18 mouse cellular contexts compared by ENCODE assay signal in the genomic region with DNA sequence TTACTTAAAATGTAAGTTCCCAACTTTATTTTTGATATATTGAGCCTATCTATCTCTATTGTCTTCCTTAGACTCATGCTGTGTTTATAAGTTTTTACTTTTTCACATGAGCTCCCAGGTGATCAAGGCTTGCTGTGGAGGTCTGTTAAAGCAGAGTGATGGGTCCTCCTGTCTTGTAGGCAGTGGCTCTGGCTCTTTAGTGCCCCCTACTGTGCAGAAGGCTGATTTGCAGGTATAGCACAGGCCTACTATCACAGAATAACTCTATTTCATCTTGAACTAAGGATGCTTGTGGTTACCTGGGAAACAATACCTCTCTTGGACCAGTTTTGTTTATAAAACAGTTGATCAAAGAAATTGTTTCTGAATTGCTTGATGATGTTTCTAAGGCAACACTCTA.
DNase-seq lines count a peak whose midpoint lies in the region; ATAC-seq and TF ChIP-seq lines count a peak whose summit lies in the region.
"Had no signal": no experiment of that assay in that cellular context is flagged by ENCODE, and none has a peak within 500 bp of the region (broad histone marks: within the 10 kb centered on the region; RNA-seq: fewer than 3 reads in every experiment).

No protein-coding gene starts in this region.

- H3K9me3 ChIP-seq in forebrain, postnatal 0 days (ENCODE audit: low read length) = no peaks in the 10 kb centered on the region
- H3K9me3 ChIP-seq in forebrain, embryonic 10.5 days = no peaks in the 10 kb centered on the region; the same call in 1 of the 2 replicates
- H3K9me3 ChIP-seq in liver, embryonic 14.5 days (ENCODE audit: control insufficient read depth, low read length) = no peaks in the 10 kb centered on the region
- H3K9me3 ChIP-seq in CH12.LX (replicated peaks; ENCODE audit: low read length) = peaks cover 4% of the 10 kb centered on the region
- H3K9me3 ChIP-seq in embryonic facial prominence, embryonic 10.5 days = no peaks in the 10 kb centered on the region
- H3K9me3 ChIP-seq: stomach, embryonic 15.5 days had no signal

- no peak for TF ChIP-seq EP300 in liver, embryonic 14.5 days (IDR thresholded peaks at IDR 0.05; ENCODE audit: low read depth)
- TF ChIP-seq EP300 in CH12.LX (IDR thresholded peaks at IDR 0.05; ENCODE audit: low read length) = no peak

- in situ Hi-C loops in CH12.LX (cut with MboI; ENCODE audit: low pct_ligation_motif_present, low pct_unique_long_range_greater_than_20kb, low sequenced_read_pairs) = no loop called here

- no peaks in the 10 kb centered on the region for H3K79me2 ChIP-seq in CH12.LX (replicated peaks; ENCODE audit: control insufficient read depth, extremely low read depth, insufficient read depth, poor library complexity, severe bottlenecking)

- peak; percentile 21; the same call in 1 of the 2 replicates for TF ChIP-seq CTCF in forebrain, postnatal 0 days (IDR thresholded peaks at IDR 0.05; ENCODE audit: low read depth)
- peak; percentile 34 for TF ChIP-seq CTCF in liver, embryonic 14.5 days (IDR thresholded peaks at IDR 0.05; ENCODE audit: low read depth)
- TF ChIP-seq CTCF in CH12.LX (conservative IDR thresholded peaks at IDR 0.05 in 1 of 2, IDR thresholded peaks at IDR 0.05 in 1 of 2; ENCODE audit: low read depth in 2 of 2, low read length in 2 of 2) = peak; percentile 31 to 55; a peak in 2 of 4 replicates
- peak; percentile 26; the same call in 1 of the 2 replicates for TF ChIP-seq CTCF in bone marrow, adult 2 months (IDR thresholded peaks at IDR 0.05; ENCODE audit: control insufficient read depth, insufficient read depth, low read length)

- no peak overlapping the region for H3K9ac ChIP-seq in forebrain, postnatal 0 days
- H3K9ac ChIP-seq in liver, embryonic 14.5 days (replicated peaks) = no peak overlapping the region
- H3K9ac ChIP-seq in CH12.LX (ENCODE audit: insufficient read depth, low read depth) = no peak overlapping the region
- H3K9ac ChIP-seq: embryonic facial prominence, embryonic 12.5 days; hindbrain, embryonic 14.5 days; limb, embryonic 12.5 days; stomach, embryonic 15.5 days had no signal

- no peak overlapping the region for H3K4me2 ChIP-seq in forebrain, postnatal 0 days (ENCODE audit: low read depth)
- no peak overlapping the region for H3K4me2 ChIP-seq in liver, embryonic 14.5 days (ENCODE audit: low read depth)
- H3K4me2 ChIP-seq in CH12.LX (ENCODE audit: insufficient read depth, low read depth, poor library complexity, severe bottlenecking) = no peak overlapping the region
- H3K4me2 ChIP-seq: embryonic facial prominence, embryonic 12.5 days; hindbrain, embryonic 14.5 days; limb, embryonic 12.5 days; stomach, embryonic 15.5 days had no signal

- H3K27ac ChIP-seq in forebrain, postnatal 0 days (ENCODE audit: low read depth, low read length) = no peak overlapping the region
- H3K27ac ChIP-seq in forebrain, embryonic 10.5 days = no peak overlapping the region
- no peak overlapping the region for H3K27ac ChIP-seq in liver, embryonic 14.5 days
- no peak overlapping the region for H3K27ac ChIP-seq in CH12.LX (ENCODE audit: insufficient read depth, low read depth)
- H3K27ac ChIP-seq in bone marrow, adult 2 months (ENCODE audit: control insufficient read depth, insufficient read depth, low read depth, low read length, poor library complexity) = no peak overlapping the region
- no peak overlapping the region for H3K27ac ChIP-seq in embryonic facial prominence, embryonic 10.5 days (replicated peaks)
- H3K27ac ChIP-seq: embryonic facial prominence, embryonic 12.5 days; hindbrain, embryonic 14.5 days; limb, embryonic 12.5 days; stomach, embryonic 15.5 days had no signal

- TF ChIP-seq POLR2A in CH12.LX (IDR thresholded peaks at IDR 0.05; ENCODE audit: low read depth, low read length) = no peak
- no peak for TF ChIP-seq POLR2A in bone marrow, adult 2 months (IDR thresholded peaks at IDR 0.05; ENCODE audit: borderline replicate concordance, control insufficient read depth, low read depth, low read length)

- DNase-seq in forebrain, postnatal 0 days = no peak
- DNase-seq in forebrain, embryonic 10.5 days (ENCODE audit: extremely low spot score, low spot score) = no peak
- DNase-seq in liver, embryonic 14.5 days (ENCODE audit: low read depth in 3 of 3, low spot score in 3 of 3) = no peak
- DNase-seq in liver = no peak
- no peak for DNase-seq in CH12.LX (ENCODE audit: extremely low read depth)
- no peak for DNase-seq in thymus, postnatal 4 days
- no peak for DNase-seq in embryonic facial prominence, embryonic 10.5 days (ENCODE audit: low spot score)
- DNase-seq: cerebellum, adult 11 months; cerebellum, postnatal 36 days; gastrocnemius, postnatal 36 days; kidney, adult 8-10 months; kidney, postnatal 36 days; thymus, postnatal 36 days had no signal

- no peaks in the 10 kb centered on the region for H3K4me1 ChIP-seq in forebrain, postnatal 0 days (ENCODE audit: insufficient read depth)
- H3K4me1 ChIP-seq in forebrain, embryonic 10.5 days = no peaks in the 10 kb centered on the region
- H3K4me1 ChIP-seq in liver, embryonic 14.5 days (replicated peaks; ENCODE audit: control insufficient read depth in 2 of 2, insufficient read depth in 2 of 2, low read length in 1 of 2) = no peaks in the 10 kb centered on the region
- peaks cover 2 to 29% of the 10 kb centered on the region in 2 experiments; a peak in 3 of 4 replicates for H3K4me1 ChIP-seq in CH12.LX (ENCODE audit: control insufficient read depth in 1 of 2, insufficient read depth in 2 of 2)
- H3K4me1 ChIP-seq in bone marrow, adult 2 months (ENCODE audit: control insufficient read depth, insufficient read depth, low read length) = no peaks in the 10 kb centered on the region
- H3K4me1 ChIP-seq in embryonic facial prominence, embryonic 10.5 days = no peaks in the 10 kb centered on the region
- H3K4me1 ChIP-seq: embryonic facial prominence, embryonic 12.5 days; stomach, embryonic 15.5 days had no signal

- H3K4me3 ChIP-seq in forebrain, postnatal 0 days (ENCODE audit: low read depth, low read length) = no peak overlapping the region
- H3K4me3 ChIP-seq in forebrain, embryonic 10.5 days = no peak overlapping the region
- H3K4me3 ChIP-seq in liver, embryonic 14.5 days (ENCODE audit: insufficient read depth in 1 of 2, low read depth in 2 of 2, low read length in 2 of 2) = no peak overlapping the region
- H3K4me3 ChIP-seq in CH12.LX (replicated peaks in 1 of 3; ENCODE audit: low read depth in 2 of 3, low read length in 2 of 3, poor library complexity in 1 of 3) = no peak overlapping the region
- no peak overlapping the region for H3K4me3 ChIP-seq in bone marrow, adult 2 months (replicated peaks; ENCODE audit: control insufficient read depth, low read depth, low read length)
- H3K4me3 ChIP-seq in embryonic facial prominence, embryonic 10.5 days = no peak overlapping the region
- H3K4me3 ChIP-seq: embryonic facial prominence, embryonic 12.5 days; limb, embryonic 12.5 days; stomach, embryonic 15.5 days had no signal

- dilution Hi-C loops in CH12.LX (cut with MboI; ENCODE audit: extremely low pct_ligation_motif_present, extremely low pct_unique_long_range_greater_than_20kb, low sequenced_read_pairs) = no loop called here

- no peak for ATAC-seq in forebrain, postnatal 0 days
- no peak for ATAC-seq in liver, embryonic 14.5 days (ENCODE audit: insufficient read depth)

- peak; percentile 53 for TF ChIP-seq RAD21 in CH12.LX (IDR thresholded peaks at IDR 0.05; ENCODE audit: low read depth, low read length)

- no peaks in the 10 kb centered on the region for H3K27me3 ChIP-seq in forebrain, postnatal 0 days (ENCODE audit: insufficient read depth, low read length)
- H3K27me3 ChIP-seq in forebrain, embryonic 10.5 days (ENCODE audit: poor library complexity, severe bottlenecking) = no peaks in the 10 kb centered on the region
- no peaks in the 10 kb centered on the region for H3K27me3 ChIP-seq in liver, embryonic 14.5 days (ENCODE audit: control insufficient read depth, insufficient read depth, low read length)
- no peaks in the 10 kb centered on the region for H3K27me3 ChIP-seq in CH12.LX (replicated peaks)
- no peaks in the 10 kb centered on the region for H3K27me3 ChIP-seq in embryonic facial prominence, embryonic 10.5 days (replicated peaks; ENCODE audit: low read depth, poor library complexity, severe bottlenecking)
- H3K27me3 ChIP-seq: embryonic facial prominence, embryonic 12.5 days; limb, embryonic 12.5 days; stomach, embryonic 15.5 days had no signal

- no peaks in the 10 kb centered on the region for H3K36me3 ChIP-seq in forebrain, postnatal 0 days (ENCODE audit: insufficient read depth)
- H3K36me3 ChIP-seq in forebrain, embryonic 10.5 days (replicated peaks) = no peaks in the 10 kb centered on the region
- H3K36me3 ChIP-seq in liver, embryonic 14.5 days (replicated peaks; ENCODE audit: control insufficient read depth, insufficient read depth, low read depth) = no peaks in the 10 kb centered on the region
- H3K36me3 ChIP-seq in CH12.LX (replicated peaks in 1 of 2; ENCODE audit: control insufficient read depth in 1 of 2, insufficient read depth in 1 of 2, low read length in 1 of 2) = no peaks in the 10 kb centered on the region
- H3K36me3 ChIP-seq in embryonic facial prominence, embryonic 10.5 days (replicated peaks) = no peaks in the 10 kb centered on the region
- H3K36me3 ChIP-seq: embryonic facial prominence, embryonic 12.5 days; limb, embryonic 12.5 days; stomach, embryonic 15.5 days had no signal

TF ChIP-seq in CH12.LX, 34 proteins besides CTCF, POLR2A, EP300 and RAD21:
- TF ChIP-seq SMC3 (IDR thresholded peaks at IDR 0.05; ENCODE audit: low read depth, low read length) (peak; percentile 49), JUN (IDR thresholded peaks at IDR 0.05; ENCODE audit: insufficient read depth, low read depth, low read length) (no peak)
